Mouse (Mus musculus): ENCODE measurements around the gene Yap1. TPM values are rescaled to one million over a fixed set of nuclear protein-coding genes. Genes with fewer than 3 reads are reported as not detected.

Gene Yap1
- polyA plus RNA-seq, 1 experiment, result not detected

DNA sequence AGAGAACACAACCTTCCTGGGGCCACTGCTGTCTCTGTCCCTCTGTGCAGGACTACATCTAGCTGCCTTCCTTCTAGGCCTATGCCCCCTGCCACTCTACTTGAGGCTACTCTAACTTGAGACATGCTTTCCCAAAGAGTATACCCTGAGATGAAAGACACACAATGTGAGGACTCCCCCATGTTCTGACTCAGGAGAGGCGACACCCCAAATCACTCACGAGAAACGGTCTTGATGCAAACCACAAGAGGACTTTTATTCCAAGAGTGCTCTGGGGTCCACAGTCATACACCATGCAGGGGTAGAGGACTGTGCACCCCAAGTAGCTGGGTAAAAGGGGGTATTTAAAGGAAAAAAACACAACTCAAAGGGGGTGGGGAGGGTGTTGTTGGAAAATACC lies 120.0 kb downstream of the Yap1 start:
- TF ChIP-seq CTCF (IDR thresholded peaks at IDR 0.05; ENCODE audit: insufficient read depth, low read depth, low read length), result no peak
- TF ChIP-seq POLR2A (IDR thresholded peaks at IDR 0.05; ENCODE audit: insufficient read depth, low read depth, low read length), result no peak
- Histone ChIP-seq H3K4me1 (ENCODE audit: control insufficient read depth, insufficient read depth, low read length) (no peaks in the 10 kb centered on the region), H3K27ac (ENCODE audit: insufficient read depth, low read depth, low read length) (no peak overlapping the region), H3K4me3 (ENCODE audit: insufficient read depth, low read depth, low read length) (no peak overlapping the region)
- 97% methylated on average over 3 of the region's 3 CpGs for WGBS

DNA sequence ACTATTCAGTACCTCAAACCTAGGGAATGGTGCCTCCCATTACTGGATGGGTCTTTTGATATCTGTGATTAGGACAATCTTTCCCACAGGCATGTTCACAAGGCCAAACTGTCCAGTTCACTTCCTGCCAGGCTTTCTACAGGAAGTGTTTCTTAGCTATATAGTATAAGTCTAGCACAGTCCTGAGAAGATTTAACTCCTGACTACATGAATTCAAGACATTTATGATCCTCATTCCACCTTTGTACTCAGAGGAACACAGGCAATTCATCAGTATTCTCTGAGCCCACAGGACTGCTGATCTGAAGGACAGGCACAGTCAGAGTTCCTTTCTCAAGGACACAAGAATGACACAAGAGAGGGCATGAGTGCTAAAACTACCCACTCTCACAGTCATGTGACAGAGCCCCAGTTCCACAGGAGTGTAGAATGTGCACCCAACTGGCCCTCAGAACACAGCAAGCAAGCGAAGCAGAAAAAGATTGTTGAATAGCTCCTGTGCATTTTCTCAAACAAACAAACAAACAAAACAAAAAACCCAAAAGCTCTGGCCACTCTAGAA lies 122.0 kb downstream of the Yap1 start:
- TF ChIP-seq CTCF (IDR thresholded peaks at IDR 0.05; ENCODE audit: insufficient read depth, low read depth, low read length) (no peak), POLR2A (IDR thresholded peaks at IDR 0.05; ENCODE audit: insufficient read depth, low read depth, low read length) (no peak)
- Histone ChIP-seq H3K27ac (ENCODE audit: insufficient read depth, low read depth, low read length) (no peak overlapping the region), H3K4me1 (ENCODE audit: control insufficient read depth, insufficient read depth, low read length) (no peaks in the 10 kb centered on the region), H3K4me3 (ENCODE audit: insufficient read depth, low read depth, low read length) (no peak overlapping the region)
- 84% methylated on average over 1 of the region's 1 CpGs for WGBS

Other genes starting within 250 kb of the Yap1 start
- not detected in 2 replicates for gene Tmem123, start 240.6 kb downstream of the Yap1 start, polyA plus RNA-seq (2012; ENCODE audit: insufficient read depth, insufficient read length, low replicate concordance, missing spikeins)
- gene Birc2, start 167.5 kb downstream of the Yap1 start, polyA plus RNA-seq (2012; ENCODE audit: insufficient read depth, insufficient read length, low replicate concordance, missing spikeins), result not detected in 2 replicates
- gene Birc3, start 131.4 kb downstream of the Yap1 start, polyA plus RNA-seq (2012; ENCODE audit: insufficient read depth, insufficient read length, low replicate concordance, missing spikeins), result not detected in 2 replicates
- not detected in 2 replicates for gene Cfap300, start 38.2 kb upstream of the Yap1 start, polyA plus RNA-seq (2012; ENCODE audit: insufficient read depth, insufficient read length, low replicate concordance, missing spikeins)
- not detected in 2 replicates for gene Cep126, start 129.7 kb upstream of the Yap1 start, polyA plus RNA-seq (2012; ENCODE audit: insufficient read depth, insufficient read length, low replicate concordance, missing spikeins)

Measured in olfactory bulb, adult 2 months (tissue).